24 mouse cellular contexts compared by ENCODE assay signal in genomic region chr5:23893156-23893863, GRCm38 (mm10). TPM values are rescaled to one million over a fixed set of nuclear protein-coding genes. Genes with fewer than 3 reads are reported as not detected.
DNase-seq lines count a peak whose midpoint lies in the region; ATAC-seq lines count a peak whose summit lies in the region.
"Had no signal": no experiment of that assay in that cellular context is flagged by ENCODE, and none has a peak within 500 bp of the region (broad histone marks: within the 10 kb centered on the region; RNA-seq: fewer than 3 reads in every experiment).

No protein-coding gene starts in this region.

- H3K27me3 ChIP-seq in midbrain, embryonic 10.5 days (ENCODE audit: low read depth, poor library complexity, severe bottlenecking) = no peaks in the 10 kb centered on the region
- H3K27me3 ChIP-seq: embryonic facial prominence, embryonic 12.5 days; forebrain, embryonic 12.5 days; hindbrain, embryonic 12.5 days; kidney, embryonic 15.5 days; midbrain, embryonic 15.5 days had no signal

- H3K36me3 ChIP-seq in midbrain, embryonic 10.5 days = no peaks in the 10 kb centered on the region
- H3K36me3 ChIP-seq: embryonic facial prominence, embryonic 12.5 days; forebrain, embryonic 12.5 days; hindbrain, embryonic 12.5 days; kidney, embryonic 15.5 days; limb, embryonic 13.5 days; midbrain, embryonic 15.5 days; neural tube, embryonic 13.5 days had no signal

- ATAC-seq in cerebellum, adult (ENCODE audit: insufficient number of reproducible peaks, low FRiP score, low TSS enrichment) = no peak
- ATAC-seq: midbrain, embryonic 15.5 days had no signal

- H3K9me3 ChIP-seq in midbrain, embryonic 10.5 days (replicated peaks) = no peaks in the 10 kb centered on the region
- H3K9me3 ChIP-seq: embryonic facial prominence, embryonic 12.5 days; forebrain, embryonic 12.5 days; hindbrain, embryonic 12.5 days; kidney, embryonic 15.5 days; limb, embryonic 13.5 days; midbrain, embryonic 15.5 days; neural tube, embryonic 13.5 days had no signal

- H3K4me3 ChIP-seq in midbrain, embryonic 10.5 days = no peak overlapping the region
- H3K4me3 ChIP-seq: embryonic facial prominence, embryonic 12.5 days; forebrain, embryonic 12.5 days; heart, adult 2 months; hindbrain, embryonic 12.5 days; kidney, embryonic 15.5 days; limb, embryonic 13.5 days; midbrain, embryonic 15.5 days; myocyte; neural tube, embryonic 13.5 days had no signal

- no peak overlapping the region for H3K27ac ChIP-seq in midbrain, embryonic 10.5 days (replicated peaks)
- H3K27ac ChIP-seq: embryonic facial prominence, embryonic 12.5 days; forebrain, embryonic 12.5 days; hindbrain, embryonic 12.5 days; kidney, embryonic 15.5 days; limb, embryonic 13.5 days; midbrain, embryonic 15.5 days; neural tube, embryonic 13.5 days had no signal

- no peaks in the 10 kb centered on the region for H3K4me1 ChIP-seq in midbrain, embryonic 10.5 days
- H3K4me1 ChIP-seq: embryonic facial prominence, embryonic 12.5 days; forebrain, embryonic 12.5 days; hindbrain, embryonic 12.5 days; kidney, embryonic 15.5 days; limb, embryonic 13.5 days; midbrain, embryonic 15.5 days; neural tube, embryonic 13.5 days had no signal

- peak; percentile 34 for DNase-seq in cerebellum, adult 11-12 months
- peak; percentile 16 for DNase-seq in 416B (ENCODE audit: low read depth)
- peak; percentile 23 for DNase-seq in brain, adult 2 months (ENCODE audit: low read depth, low spot score)
- DNase-seq in cerebellum, postnatal 36 days = peak; percentile 41 to 42
- no peak for DNase-seq in urinary bladder, adult 2 months (ENCODE audit: low spot score)
- no peak for DNase-seq in midbrain, embryonic 10.5 days (ENCODE audit: low spot score)
- DNase-seq: adrenal gland, postnatal 10 days; gastrocnemius, postnatal 36 days; heart, adult 2 months; kidney, adult 11 months; kidney, postnatal 36 days; layer of hippocampus, postnatal 36 days; retina, postnatal 1 day; right cerebral cortex, postnatal 25 days; thymus, postnatal 25 days had no signal

- 86% methylated on average over 5 of the region's 5 CpGs for WGBS in midbrain, embryonic 10.5 days

RNA-seq across cellular contexts. Expression of gene Tomm7, which starts 49.3 kb away (rescaled TPM):
- 96.4 and 113 TPM in 2 replicates for polyA plus RNA-seq in urinary bladder, adult 2 months (2012; rRNA removed)
- polyA plus RNA-seq in midbrain, embryonic 10.5 days (2016; fragmentation: Nextera tagmentation; extraction: Ambion mirVana) = 119 and 135 TPM in 2 replicates

Comparison
In these comparisons a context has a peak if more than half of its experiments do, and no peak if none do; other contexts are left out.
1. DNase-seq: peak in cerebellum, adult 11-12 months (single experiment), 416B (single experiment), brain, adult 2 months (single experiment) and cerebellum, postnatal 36 days (2 of 2); none in urinary bladder, adult 2 months (single experiment) and midbrain, embryonic 10.5 days (single experiment).